15 mouse cellular contexts compared by ENCODE assay signal in genomic region chr7:115842251-115842650, GRCm38 (mm10).
"Had no signal": no experiment of that assay in that cellular context is flagged by ENCODE, and none has a peak within 500 bp of the region (broad histone marks: within the 10 kb centered on the region; RNA-seq: fewer than 3 reads in every experiment).

No protein-coding gene starts in this region.

- H3K9me3 ChIP-seq: lung, embryonic 15.5 days had no signal

- H3K4me2 ChIP-seq: lung, embryonic 15.5 days; midbrain, embryonic 11.5 days had no signal

- DNase-seq: kidney, adult 18-20 months; kidney, adult 9 months; kidney, postnatal 14 days; layer of hippocampus, postnatal 36 days; lung, adult 18-20 months; lung, postnatal 10 days; lung, postnatal 36 days; midbrain, embryonic 14.5 days; thymus, adult 18-20 months; thymus, postnatal 14 days; thymus, postnatal 4 days had no signal

- H3K27me3 ChIP-seq: lung, embryonic 15.5 days had no signal

- H3K27ac ChIP-seq: left cerebral cortex, adult 2 months; lung, embryonic 15.5 days had no signal

- H3K9ac ChIP-seq: lung, embryonic 15.5 days had no signal

- H3K4me3 ChIP-seq: left cerebral cortex, adult 2 months; lung, embryonic 15.5 days had no signal

- H3K36me3 ChIP-seq: lung, embryonic 15.5 days had no signal

- H3K4me1 ChIP-seq: lung, embryonic 15.5 days had no signal

- ATAC-seq: intestine, embryonic 16.5 days had no signal
